Mouse (Mus musculus): Measurements from ENCODE around the gene Gm21861. TPM values are rescaled to one million over a fixed set of nuclear protein-coding genes. Genes with fewer than 3 reads are reported as not detected.
"Not testable (repeated sequence)": the region's sequence is repeated elsewhere in the genome, so short reads cannot be mapped to it uniquely, and the experiment has no call there.

Gm21861 gene
- not detected for total RNA-seq (2021)
- long read RNA-seq, experiment 1: 0 reads
- long read RNA-seq, experiment 2: 0 reads

DNA sequence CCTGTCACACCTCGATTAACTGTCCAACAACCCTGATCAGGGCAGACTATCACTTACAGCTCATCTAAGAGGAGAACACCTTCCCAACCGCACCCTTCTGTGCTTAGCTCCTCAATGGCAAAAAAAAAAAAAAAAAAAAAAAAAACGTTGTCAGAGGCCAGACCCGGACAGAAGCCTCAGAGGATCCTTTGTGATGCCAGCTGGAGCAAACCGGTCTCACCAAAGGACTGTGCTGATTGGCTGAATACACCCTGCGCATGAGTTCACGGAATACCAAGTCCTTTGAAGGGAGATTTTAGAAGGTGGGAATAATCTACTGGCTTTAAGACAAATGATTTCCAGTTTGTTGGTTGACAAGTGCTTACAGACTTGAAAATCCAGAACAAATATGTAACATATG is at the start of gene Gm21861:
Gene Gm21861, minus strand, starts transcription at position 101 of the 400 bp plus-strand sequence.
- not testable (repeated sequence) for DNase-seq (ENCODE audit: low spot score in 2 of 2)
